Mouse (Mus musculus) myocyte (in vitro differentiated cells): ENCODE measurements around the gene Jade2. TPM values are rescaled to one million over a fixed set of nuclear protein-coding genes. Genes with fewer than 3 reads are reported as not detected.
A peak's percentile ranks its signal among the peaks of the same experiment; 100 is the strongest.

Experiments used
- H3K27me3 ChIP-seq: one replicate; pipeline ENCODE4 v1.6.1; 2011; ENCODE audit not compliant: control insufficient read depth, insufficient read depth, insufficient read length
- H3K36me3 ChIP-seq: one replicate; pipeline ENCODE4 v1.6.1; 2011; ENCODE audit not compliant: control insufficient read depth, insufficient read depth
- H3K4me2 ChIP-seq: one replicate; pipeline ENCODE4 v1.6.1; 2011; ENCODE audit warnings: low read depth, control low read depth
- H3K4me3 ChIP-seq: one replicate; pipeline ENCODE4 v1.5.1; 2011; ENCODE audit warnings: mild to moderate bottlenecking, control low read depth, moderate library complexity
- H3K79me2 ChIP-seq: one replicate; pipeline ENCODE4 v1.6.1; 2011; ENCODE audit not compliant: control insufficient read depth, insufficient read depth
- H3ac ChIP-seq: one replicate; pipeline ENCODE4 v1.6.1; 2011; ENCODE audit not compliant: control insufficient read depth, insufficient read length
- CEBPB ChIP-seq: IDR thresholded peaks from 2 replicates; pipeline ENCODE4 v1.6.1; 2011; ENCODE audit warnings: mild to moderate bottlenecking, moderate library complexity; ENCODE audit not compliant: poor library complexity, insufficient read depth, severe bottlenecking
- E2F4 ChIP-seq: IDR thresholded peaks from one replicate; pipeline ENCODE4 v1.6.1; 2011; ENCODE audit warnings: mild to moderate bottlenecking, control low read depth, moderate library complexity; ENCODE audit not compliant: insufficient read depth
- MAX ChIP-seq: IDR thresholded peaks from one replicate; pipeline ENCODE4 v1.6.1; 2011; ENCODE audit warnings: low read depth, mild to moderate bottlenecking, control low read depth
- MYOD1 ChIP-seq, 3 experiments: IDR thresholded peaks; one replicate each; pipeline ENCODE4 v1.6.1; 2011; ENCODE audit warnings: control low read depth in 2 of 3, low read depth in 2 of 3, mild to moderate bottlenecking in 2 of 3, moderate library complexity in 1 of 3; ENCODE audit not compliant: insufficient read length in 2 of 3, control insufficient read depth in 1 of 3
- MYOG ChIP-seq, 3 experiments: IDR thresholded peaks; one replicate each; pipeline ENCODE4 v1.6.1; 2011; ENCODE audit warnings: control low read depth in 2 of 3, low read depth in 2 of 3, mild to moderate bottlenecking in 2 of 3; ENCODE audit not compliant: insufficient read length in 2 of 3, control insufficient read depth in 1 of 3, insufficient read depth in 1 of 3
- POLR2A ChIP-seq: IDR thresholded peaks from one replicate; pipeline ENCODE4 v1.6.1; 2011; ENCODE audit warnings: low read depth, mild to moderate bottlenecking, control low read depth, moderate library complexity; ENCODE audit not compliant: insufficient read length
- POLR2AphosphoS2 ChIP-seq: IDR thresholded peaks from one replicate; pipeline ENCODE4 v1.6.1; 2011; ENCODE audit warnings: low read depth, control low read depth; ENCODE audit not compliant: insufficient read length
- REST ChIP-seq: IDR thresholded peaks from one replicate; pipeline ENCODE4 v1.6.1; 2011; ENCODE audit warnings: mild to moderate bottlenecking, control low read depth, moderate library complexity; ENCODE audit not compliant: insufficient read depth, insufficient read length
- SRF ChIP-seq: IDR thresholded peaks from one replicate; pipeline ENCODE4 v1.6.1; 2011; ENCODE audit warnings: low read depth; ENCODE audit not compliant: control insufficient read depth, insufficient read length
- TCF12 ChIP-seq: IDR thresholded peaks from one replicate; pipeline ENCODE4 v1.6.1; 2011; ENCODE audit warnings: mild to moderate bottlenecking, control low read depth; ENCODE audit not compliant: poor library complexity, insufficient read depth, severe bottlenecking
- TCF3 ChIP-seq: IDR thresholded peaks from one replicate; pipeline ENCODE4 v1.6.1; 2011; ENCODE audit warnings: low read depth, control low read depth; ENCODE audit not compliant: insufficient read length
- USF1 ChIP-seq: IDR thresholded peaks from one replicate; pipeline ENCODE4 v1.6.1; 2011; ENCODE audit warnings: low read depth, mild to moderate bottlenecking, control low read depth, moderate library complexity
- polyA plus RNA-seq: library from polyadenylated mRNA; unstranded; fragments of >200 nt; fragmentation: generic; extraction: Trizol; gene quantifications from one replicate; pipeline ENCODE4 v1.2.1, GENCODE M21; 2012; ENCODE audit warnings: missing spikeins

Jade2 gene
- polyA plus RNA-seq, 1 experiment = 2.6 TPM

GRCm38 (mm10) chr11:51763955-51764354 is 93.5 kb downstream of the Jade2 start:
- Histone ChIP-seq H3K4me2 (peak overlapping the region; percentile 98), H3K79me2 (peaks cover 55% of the 10 kb centered on the region), H3K4me3 (peak overlapping the region; percentile 96), H3K36me3 (no peaks in the 10 kb centered on the region), H3ac (peak overlapping the region; percentile 49), H3K27me3 (no peaks in the 10 kb centered on the region)
- TF ChIP-seq CEBPB = no peak
- no peak for TF ChIP-seq MYOD1 (IDR thresholded peaks at IDR 0.05; ENCODE audit: control insufficient read depth in 1 of 3, insufficient read length in 2 of 3, low read depth in 2 of 3)
- TF ChIP-seq POLR2A = no peak
- TF ChIP-seq SRF = no peak
- TF ChIP-seq POLR2AphosphoS2 = no peak
- no peak for TF ChIP-seq MYOG (IDR thresholded peaks at IDR 0.05; ENCODE audit: control insufficient read depth in 1 of 3, insufficient read depth in 1 of 3, insufficient read length in 2 of 3, low read depth in 2 of 3)
- no peak for TF ChIP-seq REST
- TF ChIP-seq USF1 = no peak
- no peak for TF ChIP-seq E2F4
- TF ChIP-seq TCF3 = no peak
- TF ChIP-seq TCF12 = no peak
- no peak for TF ChIP-seq MAX

Other genes starting within 250 kb of the Jade2 start
- gene Nhp2, start 237.9 kb downstream of the Jade2 start, polyA plus RNA-seq = 137 TPM
- gene Rmnd5b, start 221.8 kb downstream of the Jade2 start, polyA plus RNA-seq = 41.0 TPM
- 16.3 TPM for gene N4bp3, start 206.8 kb downstream of the Jade2 start, polyA plus RNA-seq
- 0.25 TPM for gene D930048N14Rik, start 206.7 kb downstream of the Jade2 start, polyA plus RNA-seq
- gene 0610009B22Rik, start 168.8 kb downstream of the Jade2 start, polyA plus RNA-seq = 27.9 TPM
- gene Sec24a, start 94.0 kb downstream of the Jade2 start, polyA plus RNA-seq = 6.9 TPM
- gene Sar1b, start 94.0 kb downstream of the Jade2 start, polyA plus RNA-seq = 61.7 TPM
- 31.8 TPM for gene Cdkn2aipnl, start 110.0 kb upstream of the Jade2 start, polyA plus RNA-seq
- 67.0 TPM for gene Ube2b, start 143.1 kb upstream of the Jade2 start, polyA plus RNA-seq
- 2.2 TPM for gene Cdkl3, start 146.6 kb upstream of the Jade2 start, polyA plus RNA-seq
- 56.4 TPM for gene Ppp2ca, start 241.0 kb upstream of the Jade2 start, polyA plus RNA-seq